Comparison of ENCODE assay signal across 8 mouse cellular contexts in genomic region chr7:130288719-130289427, GRCm38 (mm10).
DNase-seq lines count a peak whose midpoint lies in the region; ATAC-seq lines count a peak whose summit lies in the region.

No protein-coding gene starts in this region.

- H3K9me3 ChIP-seq in forebrain, embryonic 14.5 days (replicated peaks; ENCODE audit: control insufficient read depth, low read length) = no peaks in the 10 kb centered on the region
- H3K9me3 ChIP-seq in lung, embryonic 16.5 days (ENCODE audit: control insufficient read depth, low read length) = no peaks in the 10 kb centered on the region

- H3K9ac ChIP-seq in forebrain, embryonic 14.5 days (ENCODE audit: low read length) = no peak overlapping the region
- peak overlapping the region; percentile 35; the same call in 1 of the 2 replicates for H3K9ac ChIP-seq in lung, embryonic 16.5 days (ENCODE audit: low read length)

- peak; percentile 14 to 32 for DNase-seq in cerebellum, postnatal 25 days
- DNase-seq in 3134 (ENCODE audit: extremely low read depth, insufficient read length, low spot score) = peak; percentile 50
- no peak for DNase-seq in forebrain, embryonic 14.5 days (ENCODE audit: low spot score)
- DNase-seq in thymus, postnatal 10 days (ENCODE audit: low spot score in 2 of 2) = no peak
- DNase-seq in gastrocnemius, postnatal 25 days = no peak
- no peak for DNase-seq in spleen, postnatal 36 days (ENCODE audit: low spot score in 2 of 2)

- H3K4me3 ChIP-seq in forebrain, embryonic 14.5 days (ENCODE audit: low read depth, low read length) = no peak overlapping the region
- no peak overlapping the region for H3K4me3 ChIP-seq in lung, embryonic 16.5 days (ENCODE audit: low read length)

- peak overlapping the region; percentile 0; the same call in 1 of the 2 replicates for H3K4me2 ChIP-seq in forebrain, embryonic 14.5 days (ENCODE audit: low read length)
- peak overlapping the region; percentile 37 for H3K4me2 ChIP-seq in lung, embryonic 16.5 days (ENCODE audit: low read depth, low read length)

- no peak overlapping the region for H3K27ac ChIP-seq in forebrain, embryonic 14.5 days (ENCODE audit: low read depth, low read length)
- peak overlapping the region; percentile 83 for H3K27ac ChIP-seq in lung, embryonic 16.5 days (ENCODE audit: low read length)

- no peaks in the 10 kb centered on the region for H3K36me3 ChIP-seq in forebrain, embryonic 14.5 days (ENCODE audit: control insufficient read depth, insufficient read depth, low read length)
- no peaks in the 10 kb centered on the region for H3K36me3 ChIP-seq in lung, embryonic 16.5 days (ENCODE audit: control insufficient read depth, insufficient read depth, low read length)

- H3K27me3 ChIP-seq in forebrain, embryonic 14.5 days (replicated peaks; ENCODE audit: control insufficient read depth, insufficient read depth, low read length) = 0 out of 2 replicates have a peak, but pooled peaks cover 6% of the 10 kb centered on the region
- no peaks in the 10 kb centered on the region for H3K27me3 ChIP-seq in lung, embryonic 16.5 days (ENCODE audit: control insufficient read depth, insufficient read depth, low read depth, low read length)

- no peak for ATAC-seq in cerebellum, adult (ENCODE audit: insufficient number of reproducible peaks, low FRiP score, low TSS enrichment)
- ATAC-seq in forebrain, embryonic 14.5 days = no peak
- peak; percentile 73 for ATAC-seq in lung, embryonic 16.5 days (ENCODE audit: low read depth)

- H3K4me1 ChIP-seq in forebrain, embryonic 14.5 days (ENCODE audit: control insufficient read depth, insufficient read depth, low read length) = peaks cover 9% of the 10 kb centered on the region
- peaks cover 31% of the 10 kb centered on the region for H3K4me1 ChIP-seq in lung, embryonic 16.5 days (replicated peaks; ENCODE audit: control insufficient read depth, insufficient read depth, low read length)

- WGBS in forebrain, embryonic 14.5 days = 44% methylated on average over 11 of the region's 11 CpGs
- 26% methylated on average over 11 of the region's 11 CpGs for WGBS in lung, embryonic 16.5 days

Comparison
In these comparisons a context has a peak if more than half of its experiments do, and no peak if none do; other contexts are left out.
1. DNase-seq: peak in cerebellum, postnatal 25 days (2 of 2) and 3134 (single experiment); none in forebrain, embryonic 14.5 days (single experiment), thymus, postnatal 10 days (0 of 2), gastrocnemius, postnatal 25 days (single experiment) and spleen, postnatal 36 days (0 of 2).